Mouse (Mus musculus) right cerebral cortex, postnatal 14 days (tissue): ENCODE data around the gene Zfp46.

Experiments
- DNase-seq: peaks from one replicate; pipeline ENCODE4 v3.0.0; 2022

Zfp46 gene

DNA sequence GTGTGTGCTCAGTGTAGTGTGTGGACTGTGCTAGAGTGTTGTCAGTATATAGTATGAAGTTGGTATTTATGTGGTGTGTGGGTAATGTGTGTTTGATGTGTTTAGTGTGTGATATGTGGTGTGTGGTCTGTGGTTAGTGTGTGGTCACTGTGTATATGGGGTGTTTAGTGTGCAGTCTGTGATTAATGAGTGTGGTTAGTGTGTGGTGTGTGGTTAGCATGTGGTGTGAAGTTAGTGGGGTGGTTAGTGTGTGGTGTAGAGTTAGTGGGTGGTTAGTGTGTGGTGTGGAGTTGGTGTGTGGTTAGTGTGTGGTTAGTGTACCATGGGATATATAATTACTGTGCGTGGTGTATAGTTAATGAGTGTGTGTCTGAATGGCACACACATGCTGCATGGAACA, 15.6 kb upstream of the Zfp46 start:
- no peak for DNase-seq

GRCm38 (mm10) chr4:136270648-136271047, 13.8 kb upstream of the Zfp46 start:
- no peak for DNase-seq

DNA sequence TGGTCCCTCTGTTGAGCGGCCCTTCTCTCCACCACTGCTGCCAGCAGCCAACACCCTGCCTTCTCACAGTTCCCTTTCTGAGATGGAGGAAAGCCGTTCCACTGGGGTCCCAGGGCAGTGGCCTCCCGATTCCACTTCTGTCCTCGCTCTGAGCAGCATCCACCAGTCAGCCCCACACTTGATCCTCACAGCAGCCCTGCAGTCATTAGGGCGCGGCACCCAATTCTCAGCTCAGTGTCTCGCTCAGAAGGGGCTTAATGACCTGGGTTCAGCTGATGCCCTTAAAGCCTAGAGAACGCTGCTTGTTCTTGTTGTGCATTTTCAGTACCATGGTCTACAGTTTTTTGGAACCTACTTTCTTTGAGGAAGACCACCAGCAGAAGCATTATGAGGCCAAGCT, 3.4 kb upstream of the Zfp46 start:
- no peak for DNase-seq

DNA sequence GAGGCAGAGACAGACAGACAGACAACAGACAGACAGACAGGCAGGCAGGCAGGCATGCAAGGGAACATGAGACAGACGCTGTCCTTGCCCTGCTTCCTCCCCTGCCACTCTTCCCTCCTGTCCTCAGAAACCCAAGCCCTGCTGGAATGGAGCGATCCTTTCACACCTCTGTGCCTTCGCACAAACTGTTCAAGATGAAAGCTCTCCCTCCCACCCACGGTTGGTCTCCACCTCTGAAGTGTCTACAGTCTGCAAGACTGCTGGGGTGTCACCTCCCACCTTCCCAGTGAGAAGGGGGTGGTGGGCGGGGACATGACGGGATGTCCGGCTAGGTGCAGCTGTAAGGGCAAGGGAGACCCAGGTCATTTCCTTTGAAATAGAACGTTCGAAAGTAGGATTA, 2.9 kb upstream of the Zfp46 start:
- peak; percentile 46 for DNase-seq

DNA sequence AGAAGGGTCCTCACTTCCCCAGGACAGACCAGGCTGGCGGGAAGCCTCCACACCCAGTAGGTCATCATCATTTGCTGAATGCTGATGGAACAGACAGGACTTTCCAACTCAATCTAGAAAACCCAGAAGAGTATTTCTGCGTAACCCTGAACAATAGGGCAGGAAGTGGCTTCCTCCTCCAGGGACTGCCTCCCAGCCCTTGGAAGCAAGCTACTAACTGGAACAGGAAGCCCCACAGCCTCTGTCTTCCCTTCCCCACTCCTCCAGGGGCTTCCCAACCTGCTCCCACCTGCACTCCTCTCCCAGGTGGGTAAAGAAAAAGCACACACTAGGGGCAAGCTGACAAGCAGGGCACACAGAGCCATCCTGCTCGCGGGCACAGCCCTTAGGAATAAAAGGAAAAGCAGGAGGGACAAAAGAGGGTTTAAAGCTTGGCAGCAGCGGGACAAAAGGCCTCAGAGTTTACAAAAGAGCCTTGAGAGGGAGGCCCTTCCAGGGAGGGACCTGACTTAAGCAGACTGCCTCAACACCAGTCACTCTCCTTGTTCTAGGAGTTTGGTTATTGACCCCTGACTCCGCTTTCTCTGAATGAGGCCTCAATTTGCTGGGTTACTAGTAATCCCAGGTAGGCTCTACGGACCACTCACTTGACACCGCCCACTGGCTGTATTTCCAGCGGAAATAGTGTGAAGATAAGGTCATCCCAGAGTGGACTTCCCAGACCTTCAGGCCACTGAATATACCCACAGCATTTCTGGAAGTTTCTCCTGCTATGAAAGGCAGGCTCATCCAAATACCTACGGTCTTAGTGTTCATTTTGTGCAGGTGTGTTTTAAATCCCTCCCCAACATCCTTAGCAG, 1.6 kb upstream of the Zfp46 start:
- DNase-seq, result no peak

DNA sequence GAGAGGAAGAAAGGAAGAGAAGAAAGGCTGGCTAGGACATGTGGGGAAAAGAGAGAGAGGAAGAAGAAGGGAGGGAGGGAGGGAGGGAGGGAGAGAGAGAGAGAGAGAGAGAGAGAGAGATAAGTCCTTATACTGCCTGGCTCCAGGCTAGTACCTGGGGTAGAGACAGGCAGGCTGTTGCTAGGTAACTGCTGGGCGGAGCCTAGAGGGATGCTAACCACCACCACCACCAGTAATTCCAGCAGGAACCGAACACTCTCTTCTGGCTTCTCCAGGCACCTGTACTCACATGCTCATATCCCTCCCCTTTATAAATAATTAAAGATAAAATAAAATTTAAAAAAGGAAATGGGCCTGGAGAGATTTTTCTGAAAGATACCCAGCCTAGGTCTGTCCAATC, 700 bp upstream of the Zfp46 start:
- DNase-seq, result no peak

DNA sequence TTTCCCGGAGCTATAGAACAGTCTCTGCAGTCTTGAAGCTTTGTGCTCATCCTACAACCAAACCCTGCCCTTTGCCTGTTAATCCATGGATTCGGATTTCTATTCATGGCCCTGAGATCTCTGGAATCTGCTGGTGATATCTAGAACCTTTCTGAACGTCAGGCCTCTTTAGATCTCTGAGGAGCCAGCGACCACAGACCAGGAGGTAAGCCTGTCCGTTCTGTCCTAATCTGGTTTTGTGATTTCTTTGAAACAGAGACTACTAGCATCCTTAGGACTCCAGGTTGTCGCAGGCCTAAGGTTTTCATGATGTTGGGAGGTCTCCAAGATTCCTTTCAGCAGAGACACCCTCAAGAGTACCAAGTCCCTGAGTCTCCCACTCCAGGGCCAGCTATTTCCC, 408 bp downstream of the Zfp46 start:
- no peak for DNase-seq

DNA sequence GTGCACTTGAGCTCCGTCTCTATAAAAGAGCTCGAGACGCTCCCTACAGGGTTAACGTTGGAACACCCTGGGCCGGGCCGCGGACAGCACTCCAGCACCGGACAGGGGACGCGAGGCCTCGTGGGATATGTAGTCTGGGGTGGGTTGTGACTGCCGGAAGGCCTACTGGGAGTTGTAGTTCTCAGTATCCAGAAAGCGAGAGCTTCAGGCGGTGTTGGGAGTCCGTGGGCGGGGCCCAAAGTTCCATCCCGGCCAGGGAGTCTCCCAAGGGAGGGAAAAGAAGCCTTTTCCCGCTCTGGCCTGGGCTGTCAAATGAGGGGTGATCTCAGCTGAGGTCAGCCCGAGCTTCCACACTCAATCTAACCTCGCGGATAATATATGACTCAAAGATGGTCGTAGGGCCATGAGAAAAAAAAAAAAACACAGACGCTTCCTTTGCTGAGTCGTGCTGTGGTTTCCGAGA, 896 bp downstream of the Zfp46 start:
- peak; percentile 90 for DNase-seq

DNA sequence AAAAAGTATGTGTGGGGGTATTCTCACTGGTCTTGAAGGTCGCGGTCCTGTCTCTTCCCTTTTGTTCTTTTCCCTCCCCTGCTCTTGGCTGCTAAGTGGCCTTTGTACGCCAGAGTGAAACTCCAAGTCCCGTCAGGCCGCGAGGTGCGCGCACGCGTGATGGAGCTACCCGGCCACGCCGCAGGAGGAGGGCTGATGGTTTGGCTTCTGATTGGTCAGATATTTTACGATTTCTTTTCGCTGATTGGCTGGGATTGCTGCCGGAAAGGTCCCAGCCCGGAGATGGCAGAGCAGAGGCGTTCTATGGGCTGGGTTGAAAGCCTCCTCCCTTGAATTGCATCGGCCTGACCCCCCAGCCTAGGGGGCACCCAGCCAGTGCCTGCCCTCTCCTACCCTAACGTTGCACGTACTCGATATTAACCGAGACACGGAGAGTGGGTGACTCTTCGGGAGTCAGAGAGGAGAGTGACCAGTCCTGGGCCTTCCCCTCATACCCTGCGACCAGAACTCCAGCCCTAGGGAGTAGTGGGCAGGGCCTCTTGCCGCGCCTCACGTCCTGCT, 1.4 kb downstream of the Zfp46 start:
- peak; percentile 95 for DNase-seq

- DNase-seq, result no peak
Measured at GRCm38 (mm10) chr4:136289918-136290780, 5.7 kb downstream of the Zfp46 start.

- no peak for DNase-seq
Measured at GRCm38 (mm10) chr4:136290781-136291595, 6.5 kb downstream of the Zfp46 start.

- no peak for DNase-seq
Measured at GRCm38 (mm10) chr4:136291692-136292091, 7.2 kb downstream of the Zfp46 start.

GRCm38 (mm10) chr4:136295941-136296340, 11.5 kb downstream of the Zfp46 start:
- no peak for DNase-seq

- DNase-seq, result no peak
Measured at GRCm38 (mm10) chr4:136302462-136302861, 18.0 kb downstream of the Zfp46 start.

DNA sequence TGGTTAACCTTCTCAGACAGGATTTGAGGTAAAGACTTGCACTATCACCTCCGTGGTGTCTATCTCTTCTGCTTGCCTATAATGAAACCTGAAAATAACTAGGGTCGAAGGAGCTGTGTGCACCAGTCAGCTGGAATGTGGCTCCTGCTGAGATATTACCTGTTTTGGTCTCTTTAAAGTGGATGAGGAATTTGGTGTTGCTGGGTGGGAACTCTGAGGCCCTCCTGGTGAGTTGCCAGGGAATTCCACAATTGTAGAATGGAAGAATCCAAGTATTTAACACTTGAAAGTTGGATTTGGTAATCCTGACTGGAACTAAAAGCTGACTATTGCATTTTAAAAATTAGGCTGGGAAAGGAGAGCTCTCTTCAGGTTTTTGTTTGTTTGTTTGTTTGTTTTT, 19.7 kb downstream of the Zfp46 start:
- no peak for DNase-seq

- DNase-seq, result no peak
Measured at GRCm38 (mm10) chr4:136308355-136308754, 23.9 kb downstream of the Zfp46 start.

GRCm38 (mm10) chr4:136309780-136310179, 25.3 kb downstream of the Zfp46 start:
- no peak for DNase-seq

- peak; percentile 100 for DNase-seq
Measured at GRCm38 (mm10) chr4:136310229-136311041, 26.0 kb downstream of the Zfp46 start, which contains the start of gene Hnrnpr. TSS of gene Hnrnpr (plus strand) at chr4:136310942.

DNA sequence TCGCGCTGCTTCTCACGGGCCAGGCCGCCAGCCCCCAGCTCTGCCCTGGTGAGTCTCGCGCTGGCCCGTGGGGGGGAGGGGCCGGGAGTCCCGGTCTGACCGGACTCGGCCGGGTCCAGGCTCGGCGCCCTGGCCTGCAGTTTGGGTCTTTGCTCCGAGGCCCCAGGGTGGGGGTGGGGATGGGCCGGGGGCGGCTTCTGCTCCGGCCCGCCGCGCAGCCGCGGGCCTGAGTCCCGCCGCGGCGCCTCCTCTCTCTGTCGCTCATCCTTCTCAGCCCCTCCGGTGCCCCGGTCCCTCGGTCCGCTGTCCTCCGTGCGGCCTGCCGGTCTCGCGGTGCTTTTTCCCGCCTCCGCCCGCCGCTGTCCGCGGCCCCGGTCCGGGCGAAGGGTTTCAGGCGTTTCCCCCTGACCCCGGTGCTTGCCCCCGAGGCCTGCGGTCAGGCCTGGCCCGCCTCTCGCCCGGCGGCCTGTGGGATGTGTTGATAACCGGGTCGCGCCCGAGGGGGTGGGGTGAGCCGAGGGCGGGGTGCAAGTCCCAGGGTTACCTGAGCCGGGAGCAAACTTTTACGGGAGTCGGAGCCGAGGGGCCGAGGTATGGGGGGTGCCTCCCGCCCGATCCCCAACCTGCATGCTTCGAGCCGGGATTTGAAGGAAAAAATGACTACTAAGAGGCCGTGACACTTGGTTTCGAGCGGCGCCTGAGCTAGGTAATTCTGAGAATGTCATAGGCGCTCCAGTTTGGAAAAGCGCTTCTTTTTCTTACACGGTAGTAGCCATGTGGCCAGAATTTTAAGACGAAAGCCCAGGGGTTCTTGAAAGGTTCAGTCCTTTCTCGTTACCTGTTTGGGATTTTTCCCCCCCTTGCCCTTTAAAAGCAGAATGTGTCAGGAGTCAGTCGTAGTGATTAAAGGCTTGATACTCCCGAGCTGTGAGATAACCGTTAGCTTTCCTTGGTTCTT, 26.8 kb downstream of the Zfp46 start:
- DNase-seq, result peak; percentile 25

DNA sequence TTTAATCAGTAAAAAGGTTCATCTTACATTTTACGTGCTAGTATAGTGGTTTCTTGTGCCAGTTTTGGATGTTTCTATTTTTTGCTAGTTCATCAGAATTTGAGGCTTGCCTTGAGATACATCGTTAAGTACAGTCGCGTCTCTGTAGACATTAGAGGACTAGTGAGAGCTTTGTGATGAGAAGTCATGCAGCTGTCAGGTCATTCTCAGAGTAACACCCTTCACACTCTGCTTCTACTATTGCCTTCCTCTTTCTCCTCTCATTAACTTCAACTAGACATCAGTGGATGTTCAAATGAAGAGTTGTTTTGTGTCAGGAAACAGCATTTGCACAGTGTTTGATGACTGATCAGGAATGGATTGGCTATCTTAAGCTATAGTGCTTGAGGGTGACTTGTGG, 28.1 kb downstream of the Zfp46 start:
- DNase-seq, result no peak
